Mouse (Mus musculus) embryo, embryonic 10 days (tissue): Measurements from ENCODE around the gene Tfap2d.

Experiments used
- DNase-seq: peaks from one replicate; pipeline ENCODE4 v3.0.0-alpha.2; 2015; ENCODE audit warnings: low spot score

Gene Tfap2d

GRCm38 (mm10) chr1:19102631-19103030, at the start of gene Tfap2d:
TSS of gene Tfap2d (plus strand) at chr1:19103022.
- no peak for DNase-seq

- peak; percentile 4 for DNase-seq
These were observed 46.5 kb upstream of the Tfap2d start for GRCm38 (mm10) chr1:19056300-19056699.

DNA sequence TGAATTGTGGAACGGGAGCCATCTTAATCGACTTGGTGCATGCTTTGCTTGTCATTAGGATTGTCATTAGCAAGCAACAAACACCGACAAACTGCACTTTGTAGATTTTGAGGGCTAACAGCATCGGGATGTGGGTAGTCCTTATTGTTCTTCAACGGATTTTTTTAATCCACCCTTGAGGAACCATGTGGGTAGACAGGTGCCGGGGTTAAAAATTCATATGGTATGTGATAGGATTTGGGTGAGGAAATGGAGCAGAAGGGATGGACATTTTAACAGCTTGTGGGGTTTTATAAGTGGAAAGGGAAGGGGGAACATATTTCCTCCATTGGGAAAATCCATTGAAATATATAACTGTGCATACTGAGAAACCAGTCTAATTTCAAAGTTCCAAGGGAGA, 46.0 kb upstream of the Tfap2d start:
- no peak for DNase-seq

- DNase-seq = peak; percentile 80
These were observed 14.7 kb upstream of the Tfap2d start for GRCm38 (mm10) chr1:19088078-19088477.

DNA sequence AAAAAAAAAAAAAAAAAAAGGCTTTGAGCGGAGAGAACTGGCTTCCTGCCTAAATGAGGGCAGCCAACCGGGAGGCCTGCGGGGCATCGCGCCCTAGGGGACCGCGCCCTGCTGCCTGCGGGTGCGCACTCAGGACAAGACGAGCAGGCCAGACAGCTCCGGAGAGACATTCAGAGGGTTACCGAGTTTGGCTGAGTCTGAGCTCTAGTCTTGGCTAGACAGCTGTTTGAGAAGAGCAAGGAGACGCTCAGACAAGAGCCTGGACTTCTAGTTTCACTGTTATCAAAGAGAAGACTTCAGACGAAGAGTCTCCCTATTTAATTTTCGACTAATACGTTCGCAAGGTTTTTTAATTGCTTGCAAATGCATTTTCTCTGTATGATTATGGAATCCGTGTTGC, 5.9 kb upstream of the Tfap2d start:
- no peak for DNase-seq

- DNase-seq = no peak
These were observed 494 bp downstream of the Tfap2d start for GRCm38 (mm10) chr1:19103316-19103715.

DNA sequence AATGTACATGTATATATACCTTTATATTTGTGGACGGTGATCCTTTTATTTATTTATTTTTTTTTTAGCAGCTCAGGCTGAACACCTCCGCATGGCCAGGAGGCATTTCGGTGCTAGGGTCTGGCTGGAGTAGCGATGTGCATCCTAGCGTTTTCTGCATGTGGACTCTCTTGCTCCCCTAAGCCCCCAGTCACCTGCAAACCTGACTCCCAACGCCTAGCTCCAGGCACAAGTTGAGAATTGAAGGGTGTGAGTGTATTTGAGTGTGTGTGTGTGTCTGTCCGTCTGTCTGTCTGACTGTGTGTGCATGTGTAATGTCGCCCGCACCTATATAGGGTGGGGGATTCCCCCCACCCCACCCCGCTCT, 937 bp downstream of the Tfap2d start:
- no peak for DNase-seq

DNA sequence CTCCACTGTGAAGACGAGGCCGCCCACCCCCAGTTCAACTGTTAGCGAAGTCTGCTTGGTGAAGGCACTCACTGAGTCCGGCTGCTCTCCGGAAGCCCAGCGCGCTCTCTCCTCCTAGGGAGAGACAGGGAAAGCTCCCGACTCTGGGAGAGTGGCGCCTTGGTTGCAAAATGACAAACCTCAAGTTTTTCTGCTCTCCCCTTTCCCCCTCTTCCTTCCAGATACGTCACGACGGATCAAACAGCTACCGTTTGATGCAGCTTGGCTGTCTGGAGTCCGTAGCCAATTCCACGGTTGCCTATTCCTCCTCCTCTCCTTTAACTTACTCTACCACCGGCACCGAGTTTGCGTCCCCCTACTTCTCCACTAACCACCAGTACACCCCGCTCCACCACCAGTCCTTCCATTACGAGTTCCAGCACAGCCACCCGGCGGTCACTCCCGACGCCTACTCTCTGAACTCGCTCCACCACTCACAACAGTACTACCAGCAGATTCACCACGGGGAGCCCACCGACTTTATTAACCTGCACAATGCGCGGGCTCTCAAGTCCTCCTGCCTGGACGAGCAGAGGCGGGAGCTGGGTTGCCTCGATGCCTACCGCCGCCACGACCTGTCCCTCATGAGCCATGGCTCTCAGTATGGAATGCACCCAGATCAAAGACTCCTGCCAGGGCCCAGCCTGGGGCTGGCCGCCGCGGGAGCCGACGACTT, 1.5 kb downstream of the Tfap2d start:
- DNase-seq = peak; percentile 32

- no peak for DNase-seq
These were observed 3.6 kb downstream of the Tfap2d start for GRCm38 (mm10) chr1:19106401-19106800.

- no peak for DNase-seq
These were observed 4.3 kb downstream of the Tfap2d start for GRCm38 (mm10) chr1:19106841-19107800.

- DNase-seq = no peak
These were observed 5.0 kb downstream of the Tfap2d start for GRCm38 (mm10) chr1:19107801-19108200.

GRCm38 (mm10) chr1:19109711-19110110, 6.9 kb downstream of the Tfap2d start:
- peak; percentile 92 for DNase-seq

DNA sequence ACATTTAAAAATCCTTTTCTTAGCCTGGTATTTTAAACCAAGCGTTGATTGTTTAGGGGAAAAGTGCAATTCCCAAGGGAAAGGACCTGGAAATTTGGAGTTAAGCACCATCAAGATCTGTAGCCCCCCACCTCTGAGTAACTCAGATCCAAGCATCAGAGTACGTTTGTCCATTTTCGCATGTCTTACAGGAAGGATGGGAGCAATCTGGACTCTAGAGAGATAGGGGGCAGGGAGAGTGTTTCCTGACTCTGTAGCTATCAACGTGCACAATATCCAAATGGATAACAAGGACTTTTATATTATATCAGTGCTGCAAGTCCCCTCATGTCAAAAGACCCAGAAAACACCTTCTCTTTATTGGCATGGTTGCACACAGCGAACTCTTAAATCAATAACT, 7.4 kb downstream of the Tfap2d start:
- DNase-seq = no peak

GRCm38 (mm10) chr1:19111020-19111419, 8.2 kb downstream of the Tfap2d start:
- no peak for DNase-seq

DNA sequence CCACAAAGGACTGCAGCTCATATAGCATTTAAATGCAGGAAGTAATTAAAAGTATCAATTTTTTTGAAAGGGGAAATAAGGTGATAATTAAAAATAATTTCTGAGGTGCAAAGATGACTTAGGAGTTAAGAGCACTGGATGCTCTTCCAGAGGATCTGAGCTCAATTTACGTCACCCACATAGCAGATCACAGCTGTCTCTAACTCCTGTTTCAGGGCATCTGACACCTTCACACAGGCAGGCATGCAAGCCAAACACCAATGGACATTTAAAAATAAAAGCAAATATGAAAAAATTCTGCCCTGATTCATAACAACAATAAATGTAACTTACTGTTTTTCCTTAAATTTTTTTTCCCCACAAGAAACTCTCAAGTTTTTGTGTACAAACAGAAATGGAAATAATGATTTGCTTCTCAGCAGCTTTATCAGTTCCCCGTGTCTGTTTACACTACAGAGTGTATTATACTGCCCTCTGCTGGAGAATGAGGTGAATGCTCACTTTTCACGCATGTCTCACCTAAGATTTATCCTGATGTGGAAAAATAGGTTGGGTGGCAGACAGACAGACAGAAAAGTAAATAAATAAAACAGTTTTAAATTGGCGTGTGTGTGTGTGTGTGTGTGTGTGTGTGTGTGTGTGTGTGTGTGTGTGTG, 76.0 kb downstream of the Tfap2d start:
- peak; percentile 86 for DNase-seq

GRCm38 (mm10) chr1:19205649-19206048, 102.8 kb downstream of the Tfap2d start:
- peak; percentile 66 for DNase-seq

GRCm38 (mm10) chr1:19206194-19206593, 103.4 kb downstream of the Tfap2d start:
- peak; percentile 80 for DNase-seq

- DNase-seq = no peak
These were observed 104.8 kb downstream of the Tfap2d start for GRCm38 (mm10) chr1:19207611-19208010.

DNA sequence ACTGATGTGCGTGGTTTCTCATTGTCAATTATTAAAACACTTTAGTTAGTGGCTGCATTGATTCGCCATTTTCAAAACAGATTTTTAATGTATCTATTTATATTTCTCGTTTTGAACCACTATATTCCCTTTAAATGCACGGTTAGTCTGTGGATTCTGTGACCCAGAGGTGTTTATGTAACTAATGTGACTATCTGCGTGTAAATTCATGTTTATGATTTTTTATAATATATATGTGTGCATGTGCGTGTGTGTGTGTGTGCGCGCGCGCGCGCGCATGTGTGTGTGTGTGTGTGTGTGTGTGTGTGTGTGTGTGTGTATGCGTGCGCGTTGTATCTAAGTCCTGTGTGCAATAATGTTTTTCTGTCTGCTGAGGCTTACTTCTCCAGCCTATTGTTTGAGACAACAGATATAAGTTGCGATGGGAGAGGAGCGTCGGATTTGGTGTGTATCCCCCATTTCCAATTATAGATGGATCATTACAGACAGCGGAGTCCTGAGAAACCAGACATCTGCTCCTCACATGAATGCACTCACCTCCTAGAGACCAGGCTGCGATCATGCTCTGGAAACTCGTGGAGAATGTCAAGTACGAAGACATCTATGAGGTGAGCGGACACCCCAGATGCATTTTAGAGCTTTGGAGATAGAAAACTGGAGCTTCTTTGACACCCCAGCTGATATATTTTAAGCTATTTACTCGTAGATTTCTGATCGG, 106.0 kb downstream of the Tfap2d start, which contains the start of gene Tfap2b:
Gene Tfap2b (plus strand): TSS at position 274 of the 718 bp plus-strand sequence.
- peak; percentile 69 for DNase-seq

- DNase-seq = no peak
These were observed 106.5 kb downstream of the Tfap2d start for GRCm38 (mm10) chr1:19209359-19209745.

- DNase-seq = peak; percentile 72
These were observed 107.0 kb downstream of the Tfap2d start for GRCm38 (mm10) chr1:19209776-19210175.
